Mouse (Mus musculus): ENCODE measurements around the gene Capn15. TPM values are rescaled to one million over a fixed set of nuclear protein-coding genes. Genes with fewer than 3 reads are reported as not detected.

Capn15 gene
- polyA plus RNA-seq, 1 experiment from 2014 or later: 11.1 TPM

DNA sequence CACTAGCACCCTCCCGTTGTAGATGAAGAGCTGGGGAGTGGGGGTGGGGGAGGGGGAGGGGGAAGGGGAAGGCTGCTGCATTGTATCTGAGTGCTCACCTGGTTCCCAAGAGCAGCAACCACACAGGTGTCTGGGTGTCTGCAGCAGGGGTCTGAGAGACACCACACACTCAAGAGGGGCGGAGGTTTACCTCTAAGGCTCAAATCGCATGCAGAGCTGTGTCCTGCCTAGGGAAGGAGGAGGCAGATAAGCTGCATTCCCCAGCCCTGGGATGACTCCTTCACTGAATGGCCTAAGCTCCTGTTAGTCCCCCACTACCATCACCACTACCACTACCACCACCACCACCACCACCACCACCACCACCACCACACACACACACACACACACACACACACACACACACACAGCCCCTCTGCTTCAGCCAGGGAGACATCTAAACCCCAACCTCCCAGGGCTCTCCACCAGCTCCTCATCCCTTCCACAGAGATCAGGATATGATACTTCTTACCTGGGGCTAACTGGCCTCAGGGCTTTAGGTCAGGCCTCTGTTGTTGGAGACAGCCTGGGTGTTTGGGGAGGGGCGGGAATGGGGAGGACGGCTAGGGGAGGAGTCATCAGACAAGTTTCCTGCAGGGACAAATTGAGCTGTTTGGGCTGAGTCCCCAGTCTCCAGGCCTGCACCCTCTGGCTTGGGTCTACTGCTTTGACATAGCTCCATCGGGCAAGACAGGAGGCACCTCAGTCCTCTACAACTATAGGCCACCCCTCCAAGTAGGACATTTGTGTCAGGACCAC lies 41.0 kb downstream of the Capn15 start, which contains the start of the genes Pigq and Nhlrc4:
Gene Pigq, minus strand, starts transcription at position 571 of the 798 bp plus-strand sequence.
Gene Nhlrc4, minus strand, starts transcription at position 596 of the 798 bp plus-strand sequence.
- peaks cover 5% of the 10 kb centered on the region for H3K27me3 ChIP-seq
- WGBS (ENCODE audit: insufficient replicate concordance): 29% methylated on average over 6 of the region's 6 CpGs
- H3K36me3 ChIP-seq: peaks cover 14% of the 10 kb centered on the region
- peaks cover 74% of the 10 kb centered on the region for H3K4me1 ChIP-seq (replicated peaks)
- peak within 1 kb of the TSS; percentile 99 for H3K9ac ChIP-seq
- H3K9me3 ChIP-seq (replicated peaks): no peaks in the 10 kb centered on the region
- DNase-seq (peak; percentile 68), ATAC-seq (ENCODE audit: low read depth) (peak; percentile 70)
- peak within 1 kb of the TSS; percentile 85 for H3K4me2 ChIP-seq
- peak within 1 kb of the TSS; percentile 100 for H3K27ac ChIP-seq
- H3K4me3 ChIP-seq (replicated peaks): peak within 1 kb of the TSS; percentile 92

DNA sequence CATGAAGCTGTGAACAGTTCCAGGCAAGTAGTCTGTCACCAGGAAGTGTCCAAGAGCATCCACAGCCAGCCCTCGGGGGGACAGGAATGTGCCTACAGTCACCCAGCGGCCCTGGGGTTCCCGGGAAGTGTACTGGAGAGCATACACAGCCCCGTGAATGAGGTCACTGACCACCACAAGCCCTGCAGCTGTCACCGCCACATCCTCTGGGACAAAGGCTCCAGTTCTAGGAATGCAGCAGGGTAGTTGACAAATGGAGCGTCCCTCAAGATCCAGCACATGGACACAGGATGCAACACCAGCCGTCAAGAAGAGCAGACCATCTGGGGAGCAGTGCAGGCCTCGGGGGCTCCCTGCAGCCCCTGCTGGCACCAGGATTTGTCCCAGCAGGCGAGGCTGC lies 41.8 kb downstream of the Capn15 start:
- H3K9me3 ChIP-seq (replicated peaks): no peaks in the 10 kb centered on the region
- H3K27me3 ChIP-seq: no peaks in the 10 kb centered on the region
- peak overlapping the region; percentile 100 for H3K27ac ChIP-seq
- ATAC-seq (ENCODE audit: low read depth) (no peak), DNase-seq (no peak)
- peak overlapping the region; percentile 99 for H3K9ac ChIP-seq
- 80% methylated on average over 9 of the region's 9 CpGs for WGBS (ENCODE audit: insufficient replicate concordance)
- H3K4me3 ChIP-seq (replicated peaks): peak overlapping the region; percentile 92
- H3K4me1 ChIP-seq (replicated peaks): peaks cover 82% of the 10 kb centered on the region
- peaks cover 21% of the 10 kb centered on the region for H3K36me3 ChIP-seq
- H3K4me2 ChIP-seq: peak overlapping the region; percentile 85

DNA sequence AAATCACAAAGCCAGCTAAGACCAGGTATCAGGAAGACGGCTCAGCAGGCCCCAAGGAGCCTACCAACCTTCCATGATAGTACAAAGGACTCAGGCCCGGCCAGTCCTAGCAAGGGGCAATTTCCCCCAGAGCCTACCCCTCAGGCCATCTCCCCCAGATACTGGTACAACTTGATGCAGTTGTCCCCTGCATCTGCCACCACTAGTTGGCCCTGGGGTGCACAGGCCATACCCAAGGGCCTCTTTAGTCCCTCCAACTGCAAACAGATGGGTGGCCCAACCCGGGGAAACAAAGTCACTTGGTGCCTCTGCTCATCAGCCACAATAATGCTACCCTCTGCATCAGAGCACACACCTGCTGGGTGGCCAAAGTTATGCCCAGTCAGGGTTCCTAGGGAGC lies 42.4 kb downstream of the Capn15 start:
- Histone ChIP-seq H3K27ac (peak overlapping the region; percentile 100), H3K9ac (peak overlapping the region; percentile 99), H3K4me3 (replicated peaks) (peak overlapping the region; percentile 92), H3K9me3 (replicated peaks) (no peaks in the 10 kb centered on the region), H3K4me1 (replicated peaks) (peaks cover 84% of the 10 kb centered on the region), H3K4me2 (peak overlapping the region; percentile 85), H3K27me3 (no peaks in the 10 kb centered on the region), H3K36me3 (peaks cover 27% of the 10 kb centered on the region)
- DNase-seq (no peak), ATAC-seq (ENCODE audit: low read depth) (peak; percentile 18)
- 32% methylated on average over 3 of the region's 3 CpGs for WGBS (ENCODE audit: insufficient replicate concordance)

DNA sequence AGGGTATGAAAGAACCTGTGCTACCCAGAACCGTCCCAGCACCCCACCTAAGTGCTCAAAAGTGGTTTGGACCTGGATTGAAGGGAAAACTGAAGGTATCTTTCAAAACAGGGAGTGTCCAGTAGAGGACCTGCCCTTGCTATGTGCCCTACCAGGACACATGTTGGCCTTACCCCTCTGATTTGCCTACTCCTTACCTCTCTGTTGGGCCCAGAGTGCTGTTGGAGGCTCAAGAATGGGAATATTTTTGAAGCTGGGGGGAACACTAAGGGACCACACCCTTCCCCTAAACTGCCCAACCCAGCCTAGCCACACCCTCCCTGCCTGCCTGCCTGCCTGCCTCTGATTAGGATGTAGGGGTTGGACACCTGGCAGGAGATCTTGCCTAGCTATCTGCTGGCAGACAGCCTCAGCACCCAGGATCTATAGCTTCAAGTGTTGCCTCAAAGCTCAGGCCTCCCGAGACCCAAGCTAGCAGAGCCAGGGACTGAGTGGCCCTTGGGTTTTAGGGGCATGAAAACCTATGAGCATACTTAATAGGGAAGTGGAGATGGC lies 42.9 kb downstream of the Capn15 start:
- Histone ChIP-seq H3K9ac (peak overlapping the region; percentile 99), H3K4me2 (peak overlapping the region; percentile 85)
- DNase-seq: peak; percentile 95

DNA sequence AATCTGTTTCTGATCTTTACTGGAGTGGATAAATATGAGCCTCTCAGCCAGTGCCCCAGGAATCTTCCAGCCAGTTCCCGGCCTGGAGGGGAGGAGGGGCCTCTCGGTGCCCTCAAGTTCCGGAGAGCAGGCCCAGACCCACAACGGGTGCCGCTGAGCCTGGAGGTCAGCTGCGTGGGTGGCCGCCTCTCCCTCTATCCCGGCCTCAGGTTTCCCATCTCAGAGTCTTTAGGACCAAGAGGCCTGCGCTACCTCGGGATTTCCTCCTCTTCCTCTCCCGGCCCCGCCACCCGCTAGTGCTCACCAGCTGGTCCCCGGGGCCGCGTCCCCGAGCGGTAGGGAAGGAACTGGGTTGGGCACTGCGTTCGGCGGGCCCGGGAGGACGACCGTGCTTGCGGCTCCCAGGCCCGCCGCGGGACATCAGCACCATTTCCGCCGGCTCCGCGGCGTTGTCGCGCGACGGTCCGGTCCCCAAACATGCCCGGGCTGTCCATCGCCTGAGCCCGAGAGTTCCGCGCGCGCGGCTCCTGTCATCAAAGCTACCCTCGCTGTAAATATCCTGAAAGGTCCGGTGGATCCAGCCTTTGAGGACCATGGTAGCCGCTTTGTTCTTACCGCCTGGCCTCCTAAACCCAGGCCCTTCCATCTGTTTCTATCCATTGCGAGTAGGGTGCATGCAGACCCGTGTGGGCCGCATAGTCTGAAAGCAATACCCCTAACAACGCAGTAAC lies 43.9 kb downstream of the Capn15 start:
- Histone ChIP-seq H3K4me1 (replicated peaks) (peaks cover 84% of the 10 kb centered on the region), H3K4me3 (replicated peaks) (peak overlapping the region; percentile 92), H3K4me2 (peak overlapping the region; percentile 85), H3K9me3 (replicated peaks) (no peaks in the 10 kb centered on the region), H3K27ac (peak overlapping the region; percentile 100), H3K36me3 (peaks cover 42% of the 10 kb centered on the region), H3K27me3 (no peaks in the 10 kb centered on the region), H3K9ac (peak overlapping the region; percentile 99)
- WGBS (ENCODE audit: insufficient replicate concordance): 2% methylated on average over 54 of the region's 54 CpGs
- DNase-seq: no peak
- no peak for ATAC-seq (ENCODE audit: low read depth)

More for the DNA sequence above, 42.9 kb downstream of the Capn15 start:
- Histone ChIP-seq H3K36me3 (peaks cover 32% of the 10 kb centered on the region), H3K27me3 (no peaks in the 10 kb centered on the region), H3K4me3 (replicated peaks) (peak overlapping the region; percentile 92), H3K4me1 (replicated peaks) (peaks cover 84% of the 10 kb centered on the region), H3K9me3 (replicated peaks) (no peaks in the 10 kb centered on the region), H3K27ac (peak overlapping the region; percentile 100)
- WGBS (ENCODE audit: insufficient replicate concordance): 15% methylated on average over 2 of the region's 2 CpGs
- ATAC-seq (ENCODE audit: low read depth): peak; percentile 90

DNA sequence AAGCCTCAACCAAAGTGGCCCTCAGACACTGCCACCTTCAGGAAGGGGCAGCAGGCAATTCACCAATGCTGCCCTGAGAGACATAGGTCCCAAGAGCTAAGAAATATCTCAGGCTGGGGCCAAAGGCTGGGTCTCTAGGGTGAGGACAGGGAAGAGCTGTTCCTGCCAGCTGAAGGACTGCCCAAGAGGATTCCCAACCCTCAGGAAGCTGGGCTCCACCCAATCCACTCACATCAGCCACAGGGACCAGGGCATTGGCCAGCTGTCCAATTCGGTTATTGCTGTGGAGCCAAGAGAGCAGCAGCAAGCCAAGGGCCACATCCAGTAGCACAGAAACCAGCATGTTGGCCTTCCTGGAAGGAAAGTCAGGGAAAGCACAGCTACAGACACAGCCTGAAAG lies 51.1 kb downstream of the Capn15 start:
- Histone ChIP-seq H3K9ac (0 out of 2 replicates have a peak overlapping the region, but pooled peaks have one; percentile 4), H3K4me1 (replicated peaks) (peaks cover 66% of the 10 kb centered on the region), H3K27me3 (no peaks in the 10 kb centered on the region), H3K9me3 (replicated peaks) (no peaks in the 10 kb centered on the region), H3K27ac (no peak overlapping the region), H3K4me2 (peak overlapping the region; percentile 21; the same call in 1 of the 2 replicates), H3K36me3 (peaks cover 100% of the 10 kb centered on the region), H3K4me3 (replicated peaks) (peak overlapping the region; percentile 6; the same call in 1 of the 2 replicates)
- DNase-seq (no peak), ATAC-seq (ENCODE audit: low read depth) (no peak)
- WGBS (ENCODE audit: insufficient replicate concordance): 75% methylated on average over 1 of the region's 1 CpGs

DNA sequence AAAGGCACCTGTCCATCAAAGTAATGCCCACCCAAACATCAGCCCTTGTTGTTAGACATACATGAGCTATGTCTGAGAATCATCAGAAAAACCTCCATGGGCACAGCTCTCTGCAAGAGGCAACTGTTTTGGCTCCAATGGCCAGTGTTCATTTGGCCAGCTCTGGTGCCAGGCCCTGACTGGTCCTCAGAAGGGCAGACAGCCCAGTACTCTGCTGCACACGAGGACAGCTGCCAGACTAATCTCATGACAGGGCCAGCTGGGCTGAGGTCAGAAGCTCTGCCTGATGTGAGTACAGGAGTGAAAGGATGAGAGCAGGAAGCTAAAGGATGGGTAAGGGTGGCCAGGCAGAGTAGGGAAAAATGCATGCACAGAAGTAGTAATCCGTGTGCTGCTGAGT lies 60.2 kb downstream of the Capn15 start:
- H3K9ac ChIP-seq: no peak overlapping the region
- H3K4me2 ChIP-seq: no peak overlapping the region
- peaks cover 18% of the 10 kb centered on the region for H3K4me1 ChIP-seq (replicated peaks)
- no peaks in the 10 kb centered on the region for H3K27me3 ChIP-seq
- H3K4me3 ChIP-seq (replicated peaks): no peak overlapping the region
- 65% methylated on average over 2 of the region's 2 CpGs for WGBS (ENCODE audit: insufficient replicate concordance)
- DNase-seq: no peak
- ATAC-seq (ENCODE audit: low read depth): no peak
- H3K36me3 ChIP-seq: peaks cover 64% of the 10 kb centered on the region
- peak overlapping the region; percentile 41 for H3K27ac ChIP-seq
- no peaks in the 10 kb centered on the region for H3K9me3 ChIP-seq (replicated peaks)

DNA sequence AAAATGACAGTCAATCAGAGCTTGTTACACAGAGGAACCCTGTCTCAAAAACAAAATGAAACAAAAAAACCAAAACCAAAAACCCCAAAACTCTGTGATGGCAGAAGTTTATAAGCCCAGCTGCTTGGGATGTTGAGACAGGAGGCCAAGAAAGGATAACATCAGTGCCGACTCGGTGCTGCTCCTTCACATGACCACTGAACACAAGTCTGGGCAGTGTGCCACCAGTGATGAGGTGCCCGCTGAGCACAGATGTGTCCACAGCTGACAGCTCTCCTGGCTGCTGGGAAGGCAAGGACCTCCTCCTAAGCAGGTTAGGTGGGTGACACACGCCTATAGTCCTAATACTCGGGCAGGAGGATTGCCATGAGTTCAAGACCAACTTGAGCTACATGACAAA lies 63.5 kb downstream of the Capn15 start:
- H3K27ac ChIP-seq: 0 out of 2 replicates have a peak overlapping the region, but pooled peaks have one; percentile 47
- H3K9me3 ChIP-seq (replicated peaks): no peaks in the 10 kb centered on the region
- no peak for DNase-seq
- H3K4me3 ChIP-seq (replicated peaks): no peak overlapping the region
- peaks cover 33% of the 10 kb centered on the region for H3K36me3 ChIP-seq
- WGBS (ENCODE audit: insufficient replicate concordance): 69% methylated on average over 5 of the region's 5 CpGs
- no peak for ATAC-seq (ENCODE audit: low read depth)
- peaks cover 33% of the 10 kb centered on the region for H3K4me1 ChIP-seq (replicated peaks)
- H3K9ac ChIP-seq: no peak overlapping the region
- 0 out of 2 replicates have a peak overlapping the region, but pooled peaks have one; percentile 87 for H3K4me2 ChIP-seq
- no peaks in the 10 kb centered on the region for H3K27me3 ChIP-seq

DNA sequence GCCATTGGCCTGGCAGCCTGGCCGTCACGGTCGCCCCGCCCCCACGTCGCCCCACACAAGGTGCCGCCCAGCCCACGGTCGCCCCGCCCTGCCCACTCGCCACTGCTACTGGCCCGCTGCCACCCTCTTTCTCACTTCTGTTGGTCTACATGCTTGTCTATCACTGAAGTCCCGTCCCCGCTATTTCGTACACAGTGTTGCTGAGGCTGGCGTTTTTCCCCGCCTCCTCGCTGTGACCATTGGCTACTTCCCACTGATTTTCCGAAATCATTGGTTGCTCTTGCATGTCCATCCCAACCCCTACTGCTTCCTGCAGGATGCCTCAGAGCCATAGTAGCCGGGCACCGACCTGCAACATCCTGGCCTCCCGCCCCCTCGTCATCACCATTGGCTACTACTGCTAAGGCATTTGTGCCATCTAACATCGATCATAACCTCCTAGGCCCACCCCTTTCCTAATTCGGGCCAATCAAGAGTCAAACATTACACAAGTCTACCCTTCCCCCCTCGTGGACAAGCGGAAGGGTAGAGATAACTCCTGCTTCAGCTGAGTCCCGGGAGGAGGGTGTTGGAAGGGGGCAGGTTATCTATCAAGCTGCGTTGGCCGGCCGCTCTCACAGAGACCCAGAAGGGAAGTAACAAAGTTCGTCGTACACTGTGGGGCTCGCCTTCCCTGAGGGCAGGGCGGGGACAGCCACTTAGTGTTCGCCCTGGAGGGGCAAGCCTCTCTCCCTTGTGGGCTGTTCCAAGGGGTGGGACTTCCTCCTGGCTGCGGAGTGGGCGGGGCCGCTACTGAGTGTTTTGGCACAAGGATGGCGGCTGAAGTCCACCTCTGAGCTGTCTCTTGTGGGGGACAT lies 65.6 kb downstream of the Capn15 start:
- peak overlapping the region; percentile 89 for H3K4me3 ChIP-seq (replicated peaks)
- H3K9ac ChIP-seq: peak overlapping the region; percentile 75
- no peaks in the 10 kb centered on the region for H3K9me3 ChIP-seq (replicated peaks)
- ATAC-seq (ENCODE audit: low read depth): peak; percentile 92
- DNase-seq: peak; percentile 99
- peak overlapping the region; percentile 91 for H3K27ac ChIP-seq
- under 1% methylated on average over 40 of the region's 40 CpGs for WGBS (ENCODE audit: insufficient replicate concordance)
- H3K4me1 ChIP-seq (replicated peaks): peaks cover 44% of the 10 kb centered on the region
- H3K4me2 ChIP-seq: peak overlapping the region; percentile 99
- peaks cover 12% of the 10 kb centered on the region for H3K36me3 ChIP-seq
- no peaks in the 10 kb centered on the region for H3K27me3 ChIP-seq

DNA sequence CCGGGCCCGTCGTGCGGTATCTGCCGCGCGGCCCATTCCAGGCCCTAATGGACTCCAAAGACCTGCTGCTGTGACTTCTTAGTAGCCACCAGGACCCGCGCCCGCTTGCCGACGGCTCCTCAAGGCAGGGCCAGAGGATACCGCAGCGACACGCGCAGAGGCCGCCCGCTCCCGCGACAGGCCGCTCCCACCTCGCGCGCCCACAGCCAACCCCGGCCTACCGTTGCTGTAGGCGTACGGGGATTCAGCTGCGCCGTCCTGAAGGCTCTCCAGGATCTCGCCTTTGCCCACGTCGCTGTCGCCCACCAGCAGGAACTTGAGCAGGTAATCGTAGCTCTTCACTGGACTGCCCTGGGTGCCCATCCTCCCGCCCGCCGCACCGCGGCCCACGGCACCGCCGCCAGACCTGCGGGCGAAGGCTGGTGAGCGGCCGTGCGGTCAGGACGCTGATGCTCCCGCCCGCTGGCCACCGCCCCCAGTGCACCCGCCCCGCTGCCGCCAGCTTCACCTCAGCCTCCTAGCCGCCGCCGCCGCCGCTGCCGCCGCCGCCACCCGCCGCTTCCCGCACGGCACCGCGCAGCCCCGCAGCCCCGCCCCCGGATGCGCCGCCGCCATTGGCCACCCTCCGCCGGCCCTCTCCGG lies 66.3 kb downstream of the Capn15 start, which contains the start of gene Rab40c:
Gene Rab40c, minus strand, starts transcription at position 584 of the 642 bp plus-strand sequence.
- H3K36me3 ChIP-seq: peaks cover 4% of the 10 kb centered on the region
- peak within 1 kb of the TSS; percentile 91 for H3K27ac ChIP-seq
- peak within 1 kb of the TSS; percentile 89 for H3K4me3 ChIP-seq (replicated peaks)
- WGBS (ENCODE audit: insufficient replicate concordance): under 1% methylated on average over 76 of the region's 78 CpGs
- DNase-seq: peak; percentile 57
- H3K27me3 ChIP-seq: no peaks in the 10 kb centered on the region
- H3K9ac ChIP-seq: peak within 1 kb of the TSS; percentile 90
- peaks cover 52% of the 10 kb centered on the region for H3K4me1 ChIP-seq (replicated peaks)
- H3K4me2 ChIP-seq: peak within 1 kb of the TSS; percentile 99
- no peaks in the 10 kb centered on the region for H3K9me3 ChIP-seq (replicated peaks)
- ATAC-seq (ENCODE audit: low read depth): no peak
